8 mouse cellular contexts compared by ENCODE assay signal in genomic region chr2:30716580-30717565, GRCm38 (mm10).
A peak's percentile ranks its signal among the peaks of the same experiment; 100 is the strongest.
DNase-seq lines count a peak whose midpoint lies in the region; TF ChIP-seq lines count a peak whose summit lies in the region.

No protein-coding gene starts in this region.

- H3K4me1 ChIP-seq in small intestine, adult 2 months (ENCODE audit: control insufficient read depth, insufficient read depth, insufficient read length, low read length), result peaks cover 42% of the 10 kb centered on the region

- 12% methylated on average over 24 of the region's 24 CpGs for WGBS in small intestine, adult 2 months

- peak overlapping the region; percentile 27 for H3K4me3 ChIP-seq in small intestine, adult 2 months (ENCODE audit: low read depth, low read length)

- TF ChIP-seq CTCF in small intestine, adult 2 months (IDR thresholded peaks at IDR 0.05; ENCODE audit: extremely low read depth, insufficient read length, insufficient replicate concordance, low read depth, low read length), result no peak

- peak overlapping the region; percentile 85 for H3K27ac ChIP-seq in small intestine, adult 2 months (ENCODE audit: insufficient read depth, low read depth, low read length)

- TF ChIP-seq POLR2A in small intestine, adult 2 months (IDR thresholded peaks at IDR 0.05; ENCODE audit: low read depth, low read length), result 0 out of 2 replicates have a peak, but pooled peaks have one; percentile 17

- H3K36me3 ChIP-seq in small intestine, adult 2 months (ENCODE audit: control insufficient read depth, insufficient read depth, low read length), result no peaks in the 10 kb centered on the region

- no peaks in the 10 kb centered on the region for H3K27me3 ChIP-seq in small intestine, adult 2 months (ENCODE audit: control insufficient read depth, insufficient read depth, low read length)

- DNase-seq in gastrocnemius, adult 18-20 months (ENCODE audit: low spot score), result peak; percentile 49
- DNase-seq in gastrocnemius, postnatal 10 days, result no peak
- DNase-seq in cerebellum, postnatal 36 days, result peak; percentile 66 to 74
- peak; percentile 74 to 76 for DNase-seq in heart, adult 18-20 months
- peak; percentile 85 for DNase-seq in kidney, adult 11 months
- DNase-seq in lung, adult 18-20 months, result peak; percentile 80 to 84
- no peak for DNase-seq in thymus, postnatal 14 days

Comparison
In these comparisons a context has a peak if more than half of its experiments do, and no peak if none do; other contexts are left out.
1. DNase-seq: peak in gastrocnemius, adult 18-20 months (single experiment), cerebellum, postnatal 36 days (2 of 2), heart, adult 18-20 months (2 of 2), kidney, adult 11 months (single experiment) and lung, adult 18-20 months (2 of 2); none in gastrocnemius, postnatal 10 days (single experiment) and thymus, postnatal 14 days (single experiment).